Mouse (Mus musculus): ENCODE results near the gene 1700001C19Rik.

Gene 1700001C19Rik

GRCm38 (mm10) chr17:47369087-47369443, 68.1 kb downstream of the 1700001C19Rik start:
- DNase-seq: peak; percentile 23

- peak; percentile 93 for DNase-seq
Observed at GRCm38 (mm10) chr17:47368401-47369086, 68.6 kb downstream of the 1700001C19Rik start, which contains the start of gene Mrps10. TSS of gene Mrps10 (plus strand) at chr17:47368887.

Measured in lung, postnatal 10 days (tissue).